Mouse (Mus musculus): ENCODE results near the gene Fmnl3. TPM values are rescaled to one million over a fixed set of nuclear protein-coding genes. Genes with fewer than 3 reads are reported as not detected.
A peak's percentile ranks its signal among the peaks of the same experiment; 100 is the strongest.

Gene Fmnl3
- total and polyA plus RNA-seq, 3 experiments = 0.08 to 4.8 (median 0.11) TPM

DNA sequence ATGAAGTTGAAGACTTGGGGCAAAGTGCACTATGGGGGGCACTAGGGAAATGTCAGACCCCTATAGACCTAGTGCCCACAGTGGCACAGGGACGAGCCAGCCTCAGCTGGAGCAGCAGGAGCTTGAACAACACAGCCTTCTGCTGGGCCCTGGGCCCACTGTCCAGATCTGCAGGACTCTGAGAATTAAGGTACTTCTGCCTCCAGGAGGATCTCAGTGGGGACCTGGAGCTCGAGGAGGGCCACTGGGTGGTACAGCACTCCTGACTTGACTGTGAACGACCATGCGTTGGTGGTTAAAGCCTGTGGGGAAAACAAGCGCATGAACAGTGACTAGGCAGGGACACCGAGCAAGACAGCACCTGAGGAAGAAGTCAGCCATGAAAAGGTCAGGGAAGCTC is 52.2 kb downstream of the Fmnl3 start:
- DNase-seq (ENCODE audit: low spot score) (no peak), ATAC-seq (ENCODE audit: extremely low read depth, insufficient number of reproducible peaks, low FRiP score, poor library complexity, severe bottlenecking) (no peak)
- Histone ChIP-seq H3K9me3 (replicated peaks) (no peaks in the 10 kb centered on the region), H3K4me1 (ENCODE audit: insufficient read depth, low read depth, low read length) (no peaks in the 10 kb centered on the region), H3K36me3 (replicated peaks) (peaks cover 52% of the 10 kb centered on the region), H3K27me3 (ENCODE audit: insufficient read depth, low read length) (peaks cover 8% of the 10 kb centered on the region), H3K4me3 (ENCODE audit: low read depth, low read length) (no peak overlapping the region)
- no peak for TF ChIP-seq POLR2AphosphoS5 (IDR thresholded peaks at IDR 0.05; ENCODE audit: insufficient replicate concordance, low read depth, low read length)
- no peak for TF ChIP-seq GATA2 (IDR thresholded peaks at IDR 0.05; ENCODE audit: borderline replicate concordance, low read depth, low read length)
- TF ChIP-seq GATA1 (IDR thresholded peaks at IDR 0.05; ENCODE audit: borderline replicate concordance, low read length) = no peak
- no peak for TF ChIP-seq CTCF (IDR thresholded peaks at IDR 0.05; ENCODE audit: low read depth, low read length)
- TF ChIP-seq TAL1 (conservative IDR thresholded peaks at IDR 0.05; ENCODE audit: low read depth, low read length) = no peak

- no peaks in the 10 kb centered on the region for H3K9me3 ChIP-seq (replicated peaks)
- no peaks in the 10 kb centered on the region for H3K4me1 ChIP-seq (ENCODE audit: insufficient read depth, low read depth, low read length)
- DNase-seq (ENCODE audit: low spot score) = no peak
- no peak overlapping the region for H3K4me3 ChIP-seq (ENCODE audit: low read depth, low read length)
- TF ChIP-seq GATA2 (IDR thresholded peaks at IDR 0.05; ENCODE audit: borderline replicate concordance, low read depth, low read length) (no peak), CTCF (IDR thresholded peaks at IDR 0.05; ENCODE audit: low read depth, low read length) (no peak), POLR2AphosphoS5 (IDR thresholded peaks at IDR 0.05; ENCODE audit: insufficient replicate concordance, low read depth, low read length) (no peak), GATA1 (IDR thresholded peaks at IDR 0.05; ENCODE audit: borderline replicate concordance, low read length) (no peak), TAL1 (conservative IDR thresholded peaks at IDR 0.05; ENCODE audit: low read depth, low read length) (no peak)
- no peak for ATAC-seq (ENCODE audit: extremely low read depth, insufficient number of reproducible peaks, low FRiP score, poor library complexity, severe bottlenecking)
- peaks cover 6% of the 10 kb centered on the region for H3K27me3 ChIP-seq (ENCODE audit: insufficient read depth, low read length)
- peaks cover 58% of the 10 kb centered on the region for H3K36me3 ChIP-seq (replicated peaks)
Measured at GRCm38 (mm10) chr15:99317267-99317651, 53.0 kb downstream of the Fmnl3 start.

DNA sequence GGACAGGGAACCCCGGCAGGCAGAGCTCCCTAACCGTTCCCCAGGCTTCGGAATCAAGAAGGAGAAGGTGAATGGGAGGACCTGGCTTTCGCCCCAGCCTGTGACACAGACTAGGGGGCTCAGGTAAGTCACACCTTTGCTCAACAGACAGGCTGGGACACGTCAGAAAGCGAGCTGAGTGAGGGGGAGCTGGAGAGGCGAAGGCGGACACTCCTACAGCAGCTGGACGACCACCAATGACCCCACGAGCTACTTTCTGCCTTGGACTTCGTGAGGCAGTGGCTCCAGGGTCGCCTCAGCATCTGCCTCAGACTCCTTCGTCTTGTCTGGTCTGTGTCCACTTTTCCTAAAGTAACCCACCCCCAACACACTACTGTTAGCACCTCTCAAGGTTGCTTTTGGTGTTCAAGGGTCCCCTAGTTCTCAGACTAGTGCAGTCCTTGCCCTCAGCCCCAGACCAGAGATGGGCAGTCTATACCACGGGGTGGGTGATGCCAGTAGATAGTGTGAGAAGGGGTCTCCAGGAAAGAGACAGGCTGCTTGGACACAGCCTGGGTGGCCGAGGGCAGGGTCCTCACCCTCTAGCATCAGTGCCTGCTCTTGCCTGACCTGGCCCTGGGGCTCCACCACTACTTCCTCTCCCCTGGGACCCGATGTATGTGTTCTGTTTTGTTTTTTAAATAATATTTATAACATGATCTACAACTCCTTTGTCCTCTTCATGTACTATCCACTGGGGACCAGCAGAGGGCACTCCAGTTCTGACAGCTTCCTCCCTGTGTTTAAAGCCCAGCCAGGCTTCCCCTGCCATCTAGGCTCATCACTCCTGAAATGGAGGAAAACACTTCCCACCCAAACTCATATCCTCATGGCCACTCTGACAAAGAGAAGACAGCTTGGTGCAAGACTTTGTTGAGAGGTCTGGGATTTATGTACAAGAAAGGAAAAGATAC is 53.7 kb downstream of the Fmnl3 start:
- peaks cover 63% of the 10 kb centered on the region for H3K36me3 ChIP-seq (replicated peaks)
- peak; percentile 44; the same call in 1 of the 2 replicates for TF ChIP-seq CTCF (IDR thresholded peaks at IDR 0.05; ENCODE audit: low read depth, low read length)
- no peak for TF ChIP-seq TAL1 (conservative IDR thresholded peaks at IDR 0.05; ENCODE audit: low read depth, low read length)
- TF ChIP-seq GATA2 (IDR thresholded peaks at IDR 0.05; ENCODE audit: borderline replicate concordance, low read depth, low read length) = no peak
- H3K4me1 ChIP-seq (ENCODE audit: insufficient read depth, low read depth, low read length) = no peaks in the 10 kb centered on the region
- H3K9me3 ChIP-seq (replicated peaks) = no peaks in the 10 kb centered on the region
- ATAC-seq (ENCODE audit: extremely low read depth, insufficient number of reproducible peaks, low FRiP score, poor library complexity, severe bottlenecking) (no peak), DNase-seq (ENCODE audit: low spot score) (peak; percentile 34)
- H3K27me3 ChIP-seq (ENCODE audit: insufficient read depth, low read length) = peaks cover 3% of the 10 kb centered on the region
- H3K4me3 ChIP-seq (ENCODE audit: low read depth, low read length) = no peak overlapping the region

DNA sequence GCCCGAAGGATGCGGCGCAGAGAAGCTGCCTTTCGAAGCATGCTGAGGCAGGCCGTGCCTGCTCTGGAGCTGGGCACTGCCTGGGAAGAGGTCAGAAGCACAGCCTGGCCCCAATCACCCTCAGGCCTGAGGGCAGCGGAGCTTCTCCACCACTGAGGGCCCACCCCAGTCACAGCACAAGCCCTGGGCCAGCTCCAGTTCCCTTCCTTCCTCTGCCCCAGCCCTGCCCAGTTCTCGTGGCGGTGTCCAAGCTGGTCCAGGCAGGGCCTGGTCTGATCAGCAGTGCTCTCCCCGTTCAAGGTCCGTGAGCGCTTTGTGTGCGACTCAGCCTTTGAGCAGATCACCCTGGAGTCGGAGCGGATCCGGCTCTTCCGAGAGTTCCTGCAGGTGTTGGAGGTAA is 55.4 kb downstream of the Fmnl3 start:
- H3K9me3 ChIP-seq (replicated peaks) = no peaks in the 10 kb centered on the region
- ATAC-seq (ENCODE audit: extremely low read depth, insufficient number of reproducible peaks, low FRiP score, poor library complexity, severe bottlenecking) = no peak
- no peak for DNase-seq (ENCODE audit: low spot score)
- H3K4me3 ChIP-seq (ENCODE audit: low read depth, low read length) = no peak overlapping the region
- H3K27me3 ChIP-seq (ENCODE audit: insufficient read depth, low read length) = no peaks in the 10 kb centered on the region
- no peaks in the 10 kb centered on the region for H3K4me1 ChIP-seq (ENCODE audit: insufficient read depth, low read depth, low read length)
- TF ChIP-seq CTCF (IDR thresholded peaks at IDR 0.05; ENCODE audit: low read depth, low read length) (no peak), GATA1 (IDR thresholded peaks at IDR 0.05; ENCODE audit: borderline replicate concordance, low read length) (no peak), TAL1 (conservative IDR thresholded peaks at IDR 0.05; ENCODE audit: low read depth, low read length) (no peak), POLR2AphosphoS5 (IDR thresholded peaks at IDR 0.05; ENCODE audit: insufficient replicate concordance, low read depth, low read length) (no peak), GATA2 (IDR thresholded peaks at IDR 0.05; ENCODE audit: borderline replicate concordance, low read depth, low read length) (no peak)
- H3K36me3 ChIP-seq (replicated peaks) = peaks cover 80% of the 10 kb centered on the region

DNA sequence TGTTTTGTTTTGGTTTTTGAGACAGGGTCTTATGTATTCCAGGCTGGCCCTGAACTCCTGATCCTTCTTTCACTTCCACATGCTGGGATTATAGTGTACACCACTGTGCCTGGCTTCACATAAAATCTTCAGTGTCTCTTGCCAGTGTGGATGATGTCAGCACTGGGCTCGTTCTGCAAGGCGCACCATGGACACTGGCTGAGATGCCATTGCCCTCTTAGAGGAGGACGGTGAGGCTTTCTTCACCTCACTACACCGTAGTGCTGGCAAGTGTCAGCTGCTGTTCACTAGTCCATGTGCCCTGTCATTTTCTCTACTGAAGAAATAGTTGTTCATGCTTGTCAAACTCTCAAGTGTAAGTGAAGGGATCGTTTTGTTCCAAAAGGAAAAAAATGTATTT is 59.7 kb downstream of the Fmnl3 start:
- TF ChIP-seq GATA2 (IDR thresholded peaks at IDR 0.05; ENCODE audit: borderline replicate concordance, low read depth, low read length) (no peak), CTCF (IDR thresholded peaks at IDR 0.05; ENCODE audit: low read depth, low read length) (no peak), POLR2AphosphoS5 (IDR thresholded peaks at IDR 0.05; ENCODE audit: insufficient replicate concordance, low read depth, low read length) (no peak), TAL1 (conservative IDR thresholded peaks at IDR 0.05; ENCODE audit: low read depth, low read length) (no peak), GATA1 (IDR thresholded peaks at IDR 0.05; ENCODE audit: borderline replicate concordance, low read length) (no peak)
- H3K27me3 ChIP-seq (ENCODE audit: insufficient read depth, low read length) = no peaks in the 10 kb centered on the region
- no peak for ATAC-seq (ENCODE audit: extremely low read depth, insufficient number of reproducible peaks, low FRiP score, poor library complexity, severe bottlenecking)

GRCm38 (mm10) chr15:99309549-99309948 is 60.7 kb downstream of the Fmnl3 start:
- peaks cover 92% of the 10 kb centered on the region for H3K36me3 ChIP-seq (replicated peaks)

More for the DNA sequence above, 59.7 kb downstream of the Fmnl3 start:
- Histone ChIP-seq H3K4me1 (ENCODE audit: insufficient read depth, low read depth, low read length) (no peaks in the 10 kb centered on the region), H3K9me3 (replicated peaks) (no peaks in the 10 kb centered on the region), H3K36me3 (replicated peaks) (peaks cover 92% of the 10 kb centered on the region), H3K4me3 (ENCODE audit: low read depth, low read length) (no peak overlapping the region)
- DNase-seq (ENCODE audit: low spot score) = no peak

More at GRCm38 (mm10) chr15:99309549-99309948, 60.7 kb downstream of the Fmnl3 start:
- H3K4me3 ChIP-seq (ENCODE audit: low read depth, low read length) = no peak overlapping the region
- H3K9me3 ChIP-seq (replicated peaks) = no peaks in the 10 kb centered on the region
- no peaks in the 10 kb centered on the region for H3K27me3 ChIP-seq (ENCODE audit: insufficient read depth, low read length)
- TF ChIP-seq CTCF (IDR thresholded peaks at IDR 0.05; ENCODE audit: low read depth, low read length) = no peak
- no peak for TF ChIP-seq TAL1 (conservative IDR thresholded peaks at IDR 0.05; ENCODE audit: low read depth, low read length)
- no peak for TF ChIP-seq GATA1 (IDR thresholded peaks at IDR 0.05; ENCODE audit: borderline replicate concordance, low read length)
- no peak for TF ChIP-seq POLR2AphosphoS5 (IDR thresholded peaks at IDR 0.05; ENCODE audit: insufficient replicate concordance, low read depth, low read length)
- no peak for TF ChIP-seq GATA2 (IDR thresholded peaks at IDR 0.05; ENCODE audit: borderline replicate concordance, low read depth, low read length)
- no peak for ATAC-seq (ENCODE audit: extremely low read depth, insufficient number of reproducible peaks, low FRiP score, poor library complexity, severe bottlenecking)
- no peak for DNase-seq (ENCODE audit: low spot score)
- H3K4me1 ChIP-seq (ENCODE audit: insufficient read depth, low read depth, low read length) = no peaks in the 10 kb centered on the region
